Comparison of ENCODE assay signal across 12 mouse cellular contexts in genomic region chr2:5676143-5676483, GRCm38 (mm10). TPM values are rescaled to one million over a fixed set of nuclear protein-coding genes. Genes with fewer than 3 reads are reported as not detected.
A peak's percentile ranks its signal among the peaks of the same experiment; 100 is the strongest.
DNase-seq lines count a peak whose midpoint lies in the region; ATAC-seq and TF ChIP-seq lines count a peak whose summit lies in the region.
"Had no signal": no experiment of that assay in that cellular context is flagged by ENCODE, and none has a peak within 500 bp of the region (broad histone marks: within the 10 kb centered on the region; RNA-seq: fewer than 3 reads in every experiment).

No protein-coding gene starts in this region.

- ATAC-seq in embryonic facial prominence, embryonic 14.5 days (ENCODE audit: low read depth): no peak
- no peak for ATAC-seq in erythroblast, adult 5-6 weeks (replicated peaks; ENCODE audit: low FRiP score, poor library complexity, severe bottlenecking)
- ATAC-seq: midbrain, embryonic 16.5 days had no signal

- H3K9me3 ChIP-seq in embryonic facial prominence, embryonic 14.5 days (ENCODE audit: control insufficient read depth, low read length): no peaks in the 10 kb centered on the region
- H3K9me3 ChIP-seq: heart, embryonic 15.5 days; liver, embryonic 13.5 days had no signal

- no peak overlapping the region for H3K4me3 ChIP-seq in embryonic facial prominence, embryonic 14.5 days (ENCODE audit: low read depth, low read length)
- no peak overlapping the region for H3K4me3 ChIP-seq in olfactory bulb, adult 2 months (ENCODE audit: insufficient read depth, low read depth, low read length)
- H3K4me3 ChIP-seq: heart, embryonic 15.5 days; liver, embryonic 13.5 days had no signal

- no peaks in the 10 kb centered on the region for H3K36me3 ChIP-seq in embryonic facial prominence, embryonic 14.5 days (ENCODE audit: control insufficient read depth, insufficient read depth, low read length)
- H3K36me3 ChIP-seq: heart, embryonic 15.5 days; liver, embryonic 13.5 days had no signal

- TF ChIP-seq POLR2A in olfactory bulb, adult 2 months (IDR thresholded peaks at IDR 0.05; ENCODE audit: insufficient read depth, low read depth, low read length): no peak

- H3K27me3 ChIP-seq in embryonic facial prominence, embryonic 14.5 days (replicated peaks; ENCODE audit: control insufficient read depth, insufficient read depth, low read length): no peaks in the 10 kb centered on the region
- H3K27me3 ChIP-seq: heart, embryonic 15.5 days; liver, embryonic 13.5 days had no signal

- 27% methylated on average over 9 of the region's 9 CpGs for WGBS in embryonic facial prominence, embryonic 14.5 days
- WGBS in olfactory bulb, adult 2 months: 24% methylated on average over 9 of the region's 9 CpGs

- H3K9ac ChIP-seq in embryonic facial prominence, embryonic 14.5 days (ENCODE audit: low read depth, low read length): no peak overlapping the region
- H3K9ac ChIP-seq: heart, embryonic 15.5 days; liver, embryonic 13.5 days had no signal

- H3K4me2 ChIP-seq in embryonic facial prominence, embryonic 14.5 days (ENCODE audit: low read depth, low read length): peak overlapping the region; percentile 1; the same call in 1 of the 2 replicates
- H3K4me2 ChIP-seq: heart, embryonic 15.5 days; liver, embryonic 13.5 days had no signal

- H3K4me1 ChIP-seq in embryonic facial prominence, embryonic 14.5 days (ENCODE audit: control insufficient read depth, insufficient read depth, low read length): peaks cover 14% of the 10 kb centered on the region; the same call in 1 of the 2 replicates
- peaks cover 12% of the 10 kb centered on the region for H3K4me1 ChIP-seq in olfactory bulb, adult 2 months (ENCODE audit: control insufficient read depth, insufficient read depth, low read length)

- no peak overlapping the region for H3K27ac ChIP-seq in embryonic facial prominence, embryonic 14.5 days (replicated peaks; ENCODE audit: low read depth, low read length)
- peak overlapping the region; percentile 64; the same call in 1 of the 2 replicates for H3K27ac ChIP-seq in olfactory bulb, adult 2 months (ENCODE audit: insufficient read depth, low read depth, low read length)
- H3K27ac ChIP-seq: heart, embryonic 15.5 days; liver, embryonic 13.5 days had no signal

- peak; percentile 21 for DNase-seq in left cerebral cortex, adult 11 months (ENCODE audit: low spot score)
- no peak for DNase-seq in left cerebral cortex, postnatal 14 days (ENCODE audit: low spot score in 2 of 2)
- DNase-seq in NIH3T3 (ENCODE audit: low read depth): peak; percentile 28
- DNase-seq in embryonic facial prominence, embryonic 14.5 days (ENCODE audit: low spot score): no peak
- DNase-seq in thymus, adult 18-20 months: no peak
- DNase-seq: kidney, adult 11 months; kidney, postnatal 4 days; liver, embryonic 13.5 days had no signal

- no peak for TF ChIP-seq CTCF in olfactory bulb, adult 2 months (IDR thresholded peaks at IDR 0.05; ENCODE audit: insufficient read depth, low read depth, low read length)

- intact Hi-C loops in left cerebral cortex, postnatal 14 days (cut with DNase I): no loop called here

RNA-seq across cellular contexts. Expression of gene Camk1d, which starts 38.2 kb away (rescaled TPM):
- total RNA-seq in left cerebral cortex, postnatal 14 days (2021): 100 to 1,000 TPM in 1 of 2 experiments, 10 to 100 TPM in 1; 97.7 to 107 TPM
- polyA plus RNA-seq in embryonic facial prominence, embryonic 14.5 days (2014; fragmentation: Nextera tagmentation; extraction: Ambion mirVana): 6.2 and 7.0 TPM in 2 replicates
- 58.0 TPM in 1 of 2 replicates, not detected in the other for polyA plus RNA-seq in olfactory bulb, adult 2 months (2012; ENCODE audit: insufficient read depth, insufficient read length, low replicate concordance, missing spikeins)
- 2.3 and 4.6 TPM in 2 replicates for total RNA-seq in erythroblast, adult 5-6 weeks (2015; ENCODE audit: low replicate concordance)
- total RNA-seq in erythroblast, adult 5-6 weeks (2017; ENCODE audit: low replicate concordance): 1.5 and 4.3 TPM in 2 replicates

Comparison
In these comparisons a context has a peak if more than half of its experiments do, and no peak if none do; other contexts are left out.
1. DNase-seq: peak in left cerebral cortex, adult 11 months (single experiment) and NIH3T3 (single experiment); none in left cerebral cortex, postnatal 14 days (0 of 2), embryonic facial prominence, embryonic 14.5 days (single experiment) and thymus, adult 18-20 months (0 of 2).
2. RNA of gene Camk1d, which starts 38.2 kb away (total RNA-seq): 97.7 to 107 TPM in left cerebral cortex, postnatal 14 days; 1.5 to 4.6 TPM in erythroblast, adult 5-6 weeks; every median in the first group is over 10 times any median in the second.